Mouse (Mus musculus): Measurements from ENCODE around the gene Fbrs.

DNA sequence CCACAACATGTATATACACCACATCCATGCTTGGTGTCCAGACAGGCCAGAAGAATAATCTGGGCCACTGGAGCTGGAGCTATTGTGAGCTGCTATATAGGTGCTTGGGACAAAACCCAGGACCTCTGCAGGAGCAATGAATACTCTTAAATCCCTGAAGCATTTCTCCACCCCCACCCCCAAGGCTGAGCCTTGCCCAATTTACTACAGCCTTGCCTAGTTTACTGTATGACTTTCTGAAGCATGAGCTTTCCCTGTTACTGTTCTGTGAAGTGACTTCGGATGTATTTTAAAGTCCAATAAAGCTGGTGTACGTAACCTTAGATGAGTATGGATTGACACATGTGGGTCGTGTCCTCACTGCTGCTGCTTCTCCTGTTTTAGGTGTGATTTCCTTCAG is 34.8 kb downstream of the Fbrs start:
- no peak for TF ChIP-seq MAFK (IDR thresholded peaks at IDR 0.05; ENCODE audit: insufficient read depth, low read depth, low read length)
- no peak for TF ChIP-seq CHD2 (IDR thresholded peaks at IDR 0.05; ENCODE audit: low read depth, low read length)
- no peak for TF ChIP-seq ZNF384 (IDR thresholded peaks at IDR 0.05; ENCODE audit: low read depth, low read length)
- TF ChIP-seq HCFC1 (IDR thresholded peaks at IDR 0.05; ENCODE audit: borderline replicate concordance, insufficient read depth, low read length) = no peak
- TF ChIP-seq ZC3H11A (IDR thresholded peaks at IDR 0.05; ENCODE audit: borderline replicate concordance, low read depth, low read length) = no peak
